In the genomic region with DNA sequence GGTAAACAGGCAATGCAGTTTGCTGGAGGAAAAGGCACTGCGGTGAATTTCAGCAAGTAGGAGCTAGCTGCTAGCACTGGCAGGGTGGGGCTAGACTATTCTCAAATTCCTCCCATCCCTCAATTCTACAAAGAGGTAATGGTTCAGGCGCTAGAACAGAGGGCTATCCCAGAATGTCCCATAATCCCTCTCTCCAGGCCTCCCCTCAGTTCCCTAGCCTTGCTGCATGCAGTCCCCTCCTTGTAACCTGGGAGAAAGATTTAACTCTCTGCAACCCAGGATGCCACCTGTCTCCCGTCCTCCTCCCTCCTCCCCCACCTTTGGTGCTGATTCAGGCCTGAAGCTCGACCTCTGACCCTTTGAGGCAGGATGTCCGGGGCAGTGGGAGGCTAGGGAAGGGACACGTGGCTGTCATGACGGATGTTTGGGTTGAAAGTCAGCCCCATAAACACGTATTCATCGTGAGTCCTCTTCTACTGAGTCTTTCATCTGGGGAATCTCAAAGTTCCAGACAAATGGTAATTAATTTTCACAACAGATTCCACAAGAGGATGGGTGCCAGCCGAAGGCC, we compare ENCODE assay signal across 17 mouse cellular contexts. TPM values are rescaled to one million over a fixed set of nuclear protein-coding genes. Genes with fewer than 3 reads are reported as not detected.
A peak's percentile ranks its signal among the peaks of the same experiment; 100 is the strongest.
DNase-seq lines count a peak whose midpoint lies in the region; ATAC-seq and TF ChIP-seq lines count a peak whose summit lies in the region.
"Had no signal": no experiment of that assay in that cellular context is flagged by ENCODE, and none has a peak within 500 bp of the region (broad histone marks: within the 10 kb centered on the region; RNA-seq: fewer than 3 reads in every experiment).

No protein-coding gene starts in this region.

- H3K27ac ChIP-seq in heart, embryonic 13.5 days (replicated peaks), result 0 out of 2 replicates have a peak overlapping the region, but pooled peaks have one; percentile 12
- H3K27ac ChIP-seq in heart, adult 2 months, result no peak overlapping the region
- H3K27ac ChIP-seq in ES-Bruce4 (ENCODE audit: insufficient read depth, low read length), result peak overlapping the region; percentile 57
- H3K27ac ChIP-seq in embryonic fibroblast, embryonic 13.5 days (ENCODE audit: insufficient read depth, low read length), result peak overlapping the region; percentile 79
- H3K27ac ChIP-seq: gastrocnemius, adult 2 months; hindbrain, embryonic 12.5 days; layer of hippocampus, adult 2 months; liver, embryonic 14.5 days had no signal

- TF ChIP-seq POLR2A in heart, adult 2 months (IDR thresholded peaks at IDR 0.05; ENCODE audit: insufficient read depth, low read depth, low read length), result no peak
- TF ChIP-seq POLR2A in ES-Bruce4 (IDR thresholded peaks at IDR 0.05; ENCODE audit: insufficient read depth, low read length), result no peak
- no peak for TF ChIP-seq POLR2A in embryonic fibroblast, embryonic 13.5 days (IDR thresholded peaks at IDR 0.05; ENCODE audit: low read depth, low read length)

- no peak overlapping the region for H3K4me3 ChIP-seq in heart, embryonic 13.5 days
- no peak overlapping the region for H3K4me3 ChIP-seq in heart, adult 2 months
- peak overlapping the region; percentile 2; the same call in 1 of the 2 replicates for H3K4me3 ChIP-seq in ES-Bruce4 (ENCODE audit: low read depth, low read length)
- H3K4me3 ChIP-seq in embryonic fibroblast, embryonic 13.5 days (ENCODE audit: insufficient read depth, low read length), result no peak overlapping the region
- H3K4me3 ChIP-seq: gastrocnemius, adult 2 months; hindbrain, embryonic 12.5 days; layer of hippocampus, adult 2 months; megakaryocyte, embryonic 14.5 days had no signal

- H3K4me1 ChIP-seq in heart, embryonic 13.5 days, result peaks cover 27% of the 10 kb centered on the region
- no peaks in the 10 kb centered on the region for H3K4me1 ChIP-seq in heart, adult 2 months (ENCODE audit: control insufficient read depth, insufficient read depth, low read length)
- peaks cover 13% of the 10 kb centered on the region for H3K4me1 ChIP-seq in ES-Bruce4 (ENCODE audit: control insufficient read depth, insufficient read depth, low read length)
- peaks cover 24% of the 10 kb centered on the region for H3K4me1 ChIP-seq in embryonic fibroblast, embryonic 13.5 days (ENCODE audit: control insufficient read depth, insufficient read depth, low read length)

- H3K9me3 ChIP-seq in heart, embryonic 13.5 days, result no peaks in the 10 kb centered on the region
- H3K9me3 ChIP-seq in ES-Bruce4 (replicated peaks; ENCODE audit: control insufficient read depth, insufficient read depth, low read length, poor library complexity, severe bottlenecking), result no peaks in the 10 kb centered on the region
- H3K9me3 ChIP-seq: hindbrain, embryonic 12.5 days; megakaryocyte, embryonic 14.5 days had no signal

- TF ChIP-seq CTCF in heart, adult 2 months (IDR thresholded peaks at IDR 0.05), result no peak
- TF ChIP-seq CTCF in ES-Bruce4 (IDR thresholded peaks at IDR 0.05; ENCODE audit: low read depth, low read length), result no peak
- no peak for TF ChIP-seq CTCF in embryonic fibroblast, embryonic 13.5 days (IDR thresholded peaks at IDR 0.05; ENCODE audit: borderline replicate concordance, insufficient read depth, low read length)

- H3K79me2 ChIP-seq in heart, adult 2 months (replicated peaks; ENCODE audit: control insufficient read depth, insufficient read depth, low read length), result no peaks in the 10 kb centered on the region

- no peak overlapping the region for H3K4me2 ChIP-seq in heart, embryonic 13.5 days
- H3K4me2 ChIP-seq: hindbrain, embryonic 12.5 days had no signal

- WGBS in heart, embryonic 13.5 days, result 40% methylated on average over 10 of the region's 10 CpGs
- 53% methylated on average over 10 of the region's 10 CpGs for WGBS in heart, adult 2 months

- H3K27me3 ChIP-seq in heart, embryonic 13.5 days (replicated peaks), result no peaks in the 10 kb centered on the region
- H3K27me3 ChIP-seq in heart, adult 2 months (ENCODE audit: control insufficient read depth, insufficient read depth, low read length), result no peaks in the 10 kb centered on the region
- no peaks in the 10 kb centered on the region for H3K27me3 ChIP-seq in ES-Bruce4 (ENCODE audit: control insufficient read depth, insufficient read depth, low read length, poor library complexity, severe bottlenecking)

- H3K9ac ChIP-seq in heart, embryonic 13.5 days, result no peak overlapping the region
- no peak overlapping the region for H3K9ac ChIP-seq in heart, adult 2 months (ENCODE audit: low read depth, low read length)
- no peak overlapping the region for H3K9ac ChIP-seq in ES-Bruce4 (ENCODE audit: low read depth, poor library complexity, severe bottlenecking)
- H3K9ac ChIP-seq: forebrain, postnatal 0 days; hindbrain, embryonic 12.5 days; liver, embryonic 14.5 days had no signal

- no peak for ATAC-seq in heart, embryonic 13.5 days (ENCODE audit: extremely low read depth, insufficient number of reproducible peaks, low FRiP score, low TSS enrichment)
- ATAC-seq: forebrain, postnatal 0 days; inflammation-experienced regulatory T-cells, adult 6 months had no signal

- H3K36me3 ChIP-seq in heart, embryonic 13.5 days, result no peaks in the 10 kb centered on the region
- no peaks in the 10 kb centered on the region for H3K36me3 ChIP-seq in heart, adult 2 months (ENCODE audit: control insufficient read depth, insufficient read depth, low read length)
- no peaks in the 10 kb centered on the region for H3K36me3 ChIP-seq in ES-Bruce4 (ENCODE audit: control insufficient read depth, insufficient read depth, low read length, poor library complexity, severe bottlenecking)
- H3K36me3 ChIP-seq: hindbrain, embryonic 12.5 days had no signal

- DNase-seq in heart, adult 2 months, result no peak
- DNase-seq in 3134 (ENCODE audit: extremely low read depth, insufficient read length, low spot score), result peak; percentile 41
- no peak for DNase-seq in urinary bladder, postnatal 36 days (ENCODE audit: low spot score in 2 of 2)
- no peak for DNase-seq in frontal cortex, adult 2 months (ENCODE audit: extremely low spot score in 1 of 2, low spot score in 1 of 2)
- DNase-seq: cerebellum, postnatal 10 days; forebrain, postnatal 0 days; gastrocnemius, adult 2 months; heart, postnatal 10 days; left cerebral cortex, postnatal 4 days had no signal

- intact Hi-C loops in heart, adult 2 months (cut with DNase I), result no loop called here

- no peak for TF ChIP-seq EP300 in heart, adult 2 months (IDR thresholded peaks at IDR 0.05; ENCODE audit: insufficient read depth, low read depth, low read length)
- TF ChIP-seq EP300 in ES-Bruce4 (IDR thresholded peaks at IDR 0.05; ENCODE audit: insufficient read depth, low read depth, low read length), result 0 out of 2 replicates have a peak, but pooled peaks have one; percentile 18

RNA-seq across cellular contexts. Expression of a gene that starts 23.4 kb away (rescaled TPM):
- 7.8 and 8.0 TPM in 2 replicates for polyA plus RNA-seq in heart, embryonic 13.5 days (2015; fragmentation: Nextera tagmentation; extraction: Ambion mirVana)
- total RNA-seq in heart, adult 2 months (2021), result 1 to 10 TPM; 4.7 to 6.9 TPM
- 7.5 and 7.6 TPM in 2 replicates for polyA plus RNA-seq in heart, adult 2 months (2012; rRNA removed)
- polyA plus RNA-seq in ES-Bruce4 (2011; ENCODE audit: insufficient read depth, insufficient read length, low read depth, missing spikeins), result 15.1 and 15.2 TPM in 2 replicates
- 19.5 and 40.5 TPM in 2 replicates for polyA plus RNA-seq in embryonic fibroblast, embryonic 13.5 days (2011; ENCODE audit: insufficient read length, low read depth, missing spikeins)
- polyA plus RNA-seq in frontal cortex, adult 2 months (2012; rRNA removed), result 20.1 and 31.8 TPM in 2 replicates

RNA-seq across cellular contexts. Expression of a gene that starts 36.6 kb away (rescaled TPM):
- polyA plus RNA-seq in heart, embryonic 13.5 days (2015; fragmentation: Nextera tagmentation; extraction: Ambion mirVana), result 283 and 325 TPM in 2 replicates
- 10 to 100 TPM; 65.8 to 74.1 TPM for total RNA-seq in heart, adult 2 months (2021)
- 155 and 162 TPM in 2 replicates for polyA plus RNA-seq in heart, adult 2 months (2012; rRNA removed)
- 418 and 422 TPM in 2 replicates for polyA plus RNA-seq in ES-Bruce4 (2011; ENCODE audit: insufficient read depth, insufficient read length, low read depth, missing spikeins)
- 153 and 193 TPM in 2 replicates for polyA plus RNA-seq in embryonic fibroblast, embryonic 13.5 days (2011; ENCODE audit: insufficient read length, low read depth, missing spikeins)
- polyA plus RNA-seq in frontal cortex, adult 2 months (2012; rRNA removed), result 25.4 and 28.4 TPM in 2 replicates

RNA-seq across cellular contexts. Expression of a gene that starts 47.9 kb away (rescaled TPM):
- polyA plus RNA-seq in heart, embryonic 13.5 days (2015; fragmentation: Nextera tagmentation; extraction: Ambion mirVana), result 38.3 and 41.4 TPM in 2 replicates
- total RNA-seq in heart, adult 2 months (2021), result 10 to 100 TPM; 20.4 to 20.6 TPM
- 3.4 and 6.1 TPM in 2 replicates for polyA plus RNA-seq in heart, adult 2 months (2012; rRNA removed)
- polyA plus RNA-seq in ES-Bruce4 (2011; ENCODE audit: insufficient read depth, insufficient read length, low read depth, missing spikeins), result 171 and 182 TPM in 2 replicates
- polyA plus RNA-seq in embryonic fibroblast, embryonic 13.5 days (2011; ENCODE audit: insufficient read length, low read depth, missing spikeins), result 54.2 and 67.8 TPM in 2 replicates
- polyA plus RNA-seq in frontal cortex, adult 2 months (2012; rRNA removed), result 33.8 and 37.6 TPM in 2 replicates
